In the genomic region with DNA sequence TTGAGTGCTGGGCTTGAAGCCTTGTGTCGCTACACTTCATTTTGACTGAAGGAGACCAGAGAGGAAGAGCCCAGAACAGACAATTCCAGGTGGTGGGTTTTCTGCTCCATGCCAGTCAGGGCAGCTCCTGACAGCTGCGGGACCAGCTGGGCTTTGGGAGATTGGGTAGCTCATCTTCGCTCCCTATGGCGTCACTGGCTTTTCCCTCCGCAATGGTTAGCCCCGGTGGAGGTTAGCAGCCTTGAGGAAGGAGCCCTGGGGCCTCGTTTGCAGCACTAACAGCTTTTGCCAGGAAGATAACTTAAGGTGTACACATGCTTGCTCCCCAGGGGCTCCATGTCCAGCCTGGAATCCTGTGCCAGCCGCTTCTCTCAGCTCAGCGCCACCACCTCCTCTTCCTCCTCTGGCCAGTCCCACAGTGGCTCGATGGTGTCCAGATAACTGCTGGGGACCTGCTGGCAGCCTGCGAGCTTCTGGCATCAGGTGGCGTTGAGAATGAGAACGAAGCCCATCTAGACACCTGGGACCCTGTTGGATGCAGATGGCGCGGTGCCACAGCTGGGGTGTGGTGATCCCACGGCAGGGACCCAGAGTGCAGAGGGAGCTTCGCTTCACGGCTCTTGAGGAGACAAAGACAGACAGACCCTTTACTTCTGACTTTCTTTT, we compare ENCODE assay signal across 32 mouse cellular contexts. TPM values are rescaled to one million over a fixed set of nuclear protein-coding genes. Genes with fewer than 3 reads are reported as not detected.
DNase-seq lines count a peak whose midpoint lies in the region; ATAC-seq and TF ChIP-seq lines count a peak whose summit lies in the region.
"Had no signal": no experiment of that assay in that cellular context is flagged by ENCODE, and none has a peak within 500 bp of the region (broad histone marks: within the 10 kb centered on the region; RNA-seq: fewer than 3 reads in every experiment).

No protein-coding gene starts in this region.

- no peak for ATAC-seq in forebrain, embryonic 14.5 days
- ATAC-seq: forebrain, embryonic 15.5 days; inflammation-experienced regulatory T-cells, adult 6 months had no signal

- TF ChIP-seq CTCF in gastrocnemius, adult 2 months (IDR thresholded peaks at IDR 0.05) = no peak

- no peaks in the 10 kb centered on the region for H3K4me1 ChIP-seq in forebrain, embryonic 14.5 days (ENCODE audit: control insufficient read depth, insufficient read depth, low read length)
- H3K4me1 ChIP-seq: forebrain, embryonic 15.5 days; limb, embryonic 13.5 days; midbrain, embryonic 12.5 days; neural tube, embryonic 15.5 days had no signal

- H3K27ac ChIP-seq in gastrocnemius, adult 2 months = peak overlapping the region; percentile 96
- H3K27ac ChIP-seq in forebrain, embryonic 14.5 days (ENCODE audit: low read depth, low read length) = no peak overlapping the region
- H3K27ac ChIP-seq: forebrain, embryonic 15.5 days; hindbrain, embryonic 14.5 days; left cerebral cortex, adult 2 months; limb, embryonic 13.5 days; midbrain, embryonic 12.5 days; neural tube, embryonic 15.5 days had no signal

- no peaks in the 10 kb centered on the region for H3K9me3 ChIP-seq in forebrain, embryonic 14.5 days (replicated peaks; ENCODE audit: control insufficient read depth, low read length)
- H3K9me3 ChIP-seq: forebrain, embryonic 15.5 days; limb, embryonic 13.5 days; midbrain, embryonic 12.5 days; neural tube, embryonic 15.5 days had no signal

- H3K9ac ChIP-seq in forebrain, embryonic 14.5 days (ENCODE audit: low read length) = no peak overlapping the region
- H3K9ac ChIP-seq: forebrain, embryonic 15.5 days; hindbrain, embryonic 14.5 days; limb, embryonic 13.5 days; midbrain, embryonic 12.5 days; neural tube, embryonic 15.5 days had no signal

- no peaks in the 10 kb centered on the region for H3K36me3 ChIP-seq in forebrain, embryonic 14.5 days (ENCODE audit: control insufficient read depth, insufficient read depth, low read length)
- H3K36me3 ChIP-seq: forebrain, embryonic 15.5 days; limb, embryonic 13.5 days; midbrain, embryonic 12.5 days; neural tube, embryonic 15.5 days had no signal

- intact Hi-C loops in gastrocnemius, adult 2 months (cut with DNase I) = no loop called here

- WGBS in forebrain, embryonic 14.5 days = 80% methylated on average over 18 of the region's 18 CpGs

- DNase-seq in gastrocnemius, adult 2 months = peak; percentile 44
- no peak for DNase-seq in gastrocnemius, postnatal 4 days (ENCODE audit: low spot score in 2 of 2)
- DNase-seq in cerebellum, adult 11-12 months = peak; percentile 54
- DNase-seq in cerebellum, adult 8-10 months = peak; percentile 39
- DNase-seq in cerebellum, postnatal 25 days = peak; percentile 53 to 58
- DNase-seq in adipocyte (ENCODE audit: low spot score) = no peak
- no peak for DNase-seq in forebrain, embryonic 14.5 days (ENCODE audit: low spot score)
- DNase-seq in spleen, adult 12 weeks (ENCODE audit: low spot score) = no peak
- DNase-seq: gastrocnemius, postnatal 25 days; heart, adult 18-20 months; heart, postnatal 4 days; kidney, adult 11 months; kidney, postnatal 14 days; layer of hippocampus, adult 9-11 months; lung, postnatal 36 days; right cerebral cortex, postnatal 14 days; spleen, adult 18-20 months; thymus, postnatal 14 days had no signal

- no peak overlapping the region for H3K4me2 ChIP-seq in forebrain, embryonic 14.5 days (ENCODE audit: low read length)
- H3K4me2 ChIP-seq: forebrain, embryonic 15.5 days; heart, embryonic 11.5 days; hindbrain, embryonic 14.5 days; limb, embryonic 13.5 days; liver, embryonic 11.5 days; midbrain, embryonic 12.5 days; neural tube, embryonic 15.5 days had no signal

- no peaks in the 10 kb centered on the region for H3K27me3 ChIP-seq in forebrain, embryonic 14.5 days (replicated peaks; ENCODE audit: control insufficient read depth, insufficient read depth, low read length)
- H3K27me3 ChIP-seq: forebrain, embryonic 15.5 days; midbrain, embryonic 12.5 days; neural tube, embryonic 15.5 days had no signal

- no peak overlapping the region for H3K4me3 ChIP-seq in gastrocnemius, adult 2 months
- H3K4me3 ChIP-seq in forebrain, embryonic 14.5 days (ENCODE audit: low read depth, low read length) = no peak overlapping the region
- H3K4me3 ChIP-seq: forebrain, embryonic 15.5 days; left cerebral cortex, adult 2 months; limb, embryonic 13.5 days; midbrain, embryonic 12.5 days; neural tube, embryonic 15.5 days had no signal

RNA-seq across cellular contexts. Expression of gene Nagpa, which starts 20.4 kb away (rescaled TPM):
- 1 to 10 TPM; 5.6 to 6.7 TPM for total RNA-seq in gastrocnemius, adult 2 months (2021)
- total RNA-seq in gastrocnemius, postnatal 4 days (2021) = 10 to 100 TPM in 1 of 2 experiments, 1 to 10 TPM in 1; 7.6 to 10.5 TPM
- 7.4 and 8.1 TPM in 2 replicates for polyA plus RNA-seq in forebrain, embryonic 14.5 days (2014; fragmentation: Nextera tagmentation; extraction: Ambion mirVana)

RNA-seq across cellular contexts. Expression of gene Sec14l5, which starts 36.5 kb away (rescaled TPM):
- 10 to 100 TPM in 1 of 2 experiments, 1 to 10 TPM in 1; 7.6 to 16.1 TPM for total RNA-seq in gastrocnemius, adult 2 months (2021)
- 1 to 10 TPM; 5.7 to 7.3 TPM for total RNA-seq in gastrocnemius, postnatal 4 days (2021)
- 0.17 TPM in 1 of 2 replicates, not detected in the other for polyA plus RNA-seq in forebrain, embryonic 14.5 days (2014; fragmentation: Nextera tagmentation; extraction: Ambion mirVana)
- total RNA-seq: megakaryocyte, adult 5-6 weeks; MEL; monocyte, adult 5-6 weeks had no signal
- polyA plus RNA-seq: heart, embryonic 11.5 days; heart, postnatal 0 days; inflammation-experienced regulatory T-cells, adult 6 months; kidney, embryonic 14.5 days; liver, embryonic 11.5 days had no signal

RNA-seq across cellular contexts. Expression of gene AU021092, which starts 38.7 kb away (rescaled TPM):
- total RNA-seq in gastrocnemius, adult 2 months (2021) = 1 to 10 TPM; 3.2 to 3.6 TPM
- 1 to 10 TPM; 8.1 to 8.2 TPM for total RNA-seq in gastrocnemius, postnatal 4 days (2021)
- polyA plus RNA-seq in forebrain, embryonic 14.5 days (2014; fragmentation: Nextera tagmentation; extraction: Ambion mirVana) = 17.4 and 17.6 TPM in 2 replicates
- total RNA-seq: megakaryocyte, adult 5-6 weeks; MEL; monocyte, adult 5-6 weeks had no signal
- polyA plus RNA-seq: inflammation-experienced regulatory T-cells, adult 6 months had no signal

RNA-seq across cellular contexts. Expression of gene Alg1, which starts 50.0 kb away (rescaled TPM):
- 10 to 100 TPM; 10.0 to 10.4 TPM for total RNA-seq in gastrocnemius, adult 2 months (2021)
- total RNA-seq in gastrocnemius, postnatal 4 days (2021) = 10 to 100 TPM; 17.0 to 17.6 TPM
- 32.2 and 35.1 TPM in 2 replicates for polyA plus RNA-seq in forebrain, embryonic 14.5 days (2014; fragmentation: Nextera tagmentation; extraction: Ambion mirVana)

RNA-seq across cellular contexts. Expression of gene Ppl, which starts 51.2 kb away (rescaled TPM):
- total RNA-seq in gastrocnemius, adult 2 months (2021) = 1 to 10 TPM; 2.5 to 3.7 TPM
- total RNA-seq in gastrocnemius, postnatal 4 days (2021) = under 1 TPM; 0.42 to 0.44 TPM
- polyA plus RNA-seq in forebrain, embryonic 14.5 days (2014; fragmentation: Nextera tagmentation; extraction: Ambion mirVana) = 0.08 and 0.11 TPM in 2 replicates
- total RNA-seq: megakaryocyte, adult 5-6 weeks; MEL had no signal

Comparison
In these comparisons a context has a peak if more than half of its experiments do, and no peak if none do; other contexts are left out.
1. DNase-seq: peak in gastrocnemius, adult 2 months (single experiment), cerebellum, adult 11-12 months (single experiment), cerebellum, adult 8-10 months (single experiment) and cerebellum, postnatal 25 days (2 of 2); none in gastrocnemius, postnatal 4 days (0 of 2), adipocyte (single experiment), forebrain, embryonic 14.5 days (single experiment) and spleen, adult 12 weeks (single experiment).